Mouse (Mus musculus): ENCODE results near the gene Icam4. TPM values are rescaled to one million over a fixed set of nuclear protein-coding genes. Genes with fewer than 3 reads are reported as not detected.
A peak's percentile ranks its signal among the peaks of the same experiment; 100 is the strongest.
"Not testable (repeated sequence)": the region's sequence is repeated elsewhere in the genome, so short reads cannot be mapped to it uniquely, and the experiment has no call there.

Gene Icam4
- total RNA-seq, 2 experiments from 2014 or later: 112 to 164 TPM

- no peak for ATAC-seq (replicated peaks; ENCODE audit: low FRiP score, poor library complexity, severe bottlenecking)
Observed at GRCm38 (mm10) chr9:21031896-21032351, 2.8 kb downstream of the Icam4 start, which contains the start of gene Icam5. Gene Icam5, plus strand, starts transcription at chr9:21032073.

- ATAC-seq (replicated peaks; ENCODE audit: low FRiP score, poor library complexity, severe bottlenecking): no peak
Observed at GRCm38 (mm10) chr9:21032491-21032890, 3.3 kb downstream of the Icam4 start.

GRCm38 (mm10) chr9:21033136-21033535 lies 4.0 kb downstream of the Icam4 start:
- ATAC-seq (replicated peaks; ENCODE audit: low FRiP score, poor library complexity, severe bottlenecking): peak; percentile 44

- ATAC-seq (replicated peaks; ENCODE audit: low FRiP score, poor library complexity, severe bottlenecking): no peak
Observed at GRCm38 (mm10) chr9:21034481-21035085, 5.4 kb downstream of the Icam4 start.

- ATAC-seq (replicated peaks; ENCODE audit: low FRiP score, poor library complexity, severe bottlenecking): no peak
Observed at GRCm38 (mm10) chr9:21035586-21035985, 6.4 kb downstream of the Icam4 start.

GRCm38 (mm10) chr9:21036161-21036560 lies 7.0 kb downstream of the Icam4 start:
- no peak for ATAC-seq (replicated peaks; ENCODE audit: low FRiP score, poor library complexity, severe bottlenecking)

- ATAC-seq (replicated peaks; ENCODE audit: low FRiP score, poor library complexity, severe bottlenecking): no peak
Observed at GRCm38 (mm10) chr9:21036666-21037065, 7.5 kb downstream of the Icam4 start.

- no peak for ATAC-seq (replicated peaks; ENCODE audit: low FRiP score, poor library complexity, severe bottlenecking)
Observed at GRCm38 (mm10) chr9:21037481-21037891, 8.3 kb downstream of the Icam4 start.

- peak; percentile 88 for ATAC-seq (replicated peaks; ENCODE audit: low FRiP score, poor library complexity, severe bottlenecking)
Observed at GRCm38 (mm10) chr9:21039779-21040178, 10.6 kb downstream of the Icam4 start.

GRCm38 (mm10) chr9:21041308-21041707 lies 12.1 kb downstream of the Icam4 start:
- no peak for ATAC-seq (replicated peaks; ENCODE audit: low FRiP score, poor library complexity, severe bottlenecking)

- no peak for ATAC-seq (replicated peaks; ENCODE audit: low FRiP score, poor library complexity, severe bottlenecking)
Observed at GRCm38 (mm10) chr9:21043563-21043962, 14.4 kb downstream of the Icam4 start.

GRCm38 (mm10) chr9:21044785-21045184 lies 15.6 kb downstream of the Icam4 start:
- ATAC-seq (replicated peaks; ENCODE audit: low FRiP score, poor library complexity, severe bottlenecking): not testable (repeated sequence)

- no peak for ATAC-seq (replicated peaks; ENCODE audit: low FRiP score, poor library complexity, severe bottlenecking)
Observed at GRCm38 (mm10) chr9:21045235-21045634, 16.1 kb downstream of the Icam4 start.

GRCm38 (mm10) chr9:21051578-21051977 lies 22.4 kb downstream of the Icam4 start:
- peak; percentile 80 for ATAC-seq (replicated peaks; ENCODE audit: low FRiP score, poor library complexity, severe bottlenecking)

- no peak for ATAC-seq (replicated peaks; ENCODE audit: low FRiP score, poor library complexity, severe bottlenecking)
Observed at GRCm38 (mm10) chr9:21062928-21063327, 33.8 kb downstream of the Icam4 start.

- ATAC-seq (replicated peaks; ENCODE audit: low FRiP score, poor library complexity, severe bottlenecking): no peak
Observed at GRCm38 (mm10) chr9:21067006-21067684, 38.0 kb downstream of the Icam4 start, which contains the start of gene Zglp1. Gene Zglp1, minus strand, starts transcription at chr9:21067093.

GRCm38 (mm10) chr9:21072641-21073040 lies 43.5 kb downstream of the Icam4 start:
- no peak for ATAC-seq (replicated peaks; ENCODE audit: low FRiP score, poor library complexity, severe bottlenecking)

- ATAC-seq (replicated peaks; ENCODE audit: low FRiP score, poor library complexity, severe bottlenecking): peak; percentile 91
Observed at GRCm38 (mm10) chr9:21073044-21073840, 44.1 kb downstream of the Icam4 start, which contains the start of the genes Gm49373 and Fdx1l. Gene Gm49373, minus strand, starts transcription at chr9:21073096. Gene Fdx1l, minus strand, starts transcription at chr9:21073614.

GRCm38 (mm10) chr9:21074173-21074572 lies 45.0 kb downstream of the Icam4 start:
- ATAC-seq (replicated peaks; ENCODE audit: low FRiP score, poor library complexity, severe bottlenecking): no peak

- no peak for ATAC-seq (replicated peaks; ENCODE audit: low FRiP score, poor library complexity, severe bottlenecking)
Observed at GRCm38 (mm10) chr9:21075625-21076024, 46.5 kb downstream of the Icam4 start.

Data from erythroid progenitor cell, adult 5-6 weeks (primary cell).